ENCODE assay signal across 11 mouse cellular contexts in genomic region chr6:66953951-66954519, GRCm38 (mm10). TPM values are rescaled to one million over a fixed set of nuclear protein-coding genes. Genes with fewer than 3 reads are reported as not detected.
A peak's percentile ranks its signal among the peaks of the same experiment; 100 is the strongest.
DNase-seq lines count a peak whose midpoint lies in the region; ATAC-seq and TF ChIP-seq lines count a peak whose summit lies in the region.
"Had no signal": no experiment of that assay in that cellular context is flagged by ENCODE, and none has a peak within 500 bp of the region (broad histone marks: within the 10 kb centered on the region; RNA-seq: fewer than 3 reads in every experiment).

No protein-coding gene starts in this region.

- no peak for TF ChIP-seq POLR2A in kidney, adult 2 months (IDR thresholded peaks at IDR 0.05; ENCODE audit: low read depth, low read length)

- DNase-seq in cerebellum, postnatal 4 days (ENCODE audit: low spot score in 2 of 2), result no peak
- DNase-seq in 416B (ENCODE audit: low read depth), result peak; percentile 91
- peak; percentile 85 for DNase-seq in kidney, adult 2 months
- DNase-seq in liver, postnatal 0 days, result peak; percentile 67
- DNase-seq in embryo, embryonic 9.5 days (ENCODE audit: extremely low spot score), result no peak
- no peak for DNase-seq in layer of hippocampus, postnatal 14 days (ENCODE audit: low spot score in 2 of 2)
- DNase-seq: cerebellum, postnatal 14 days; forebrain, postnatal 0 days had no signal

- 0 out of 2 replicates have a peak, but pooled peaks have one; percentile 49 for TF ChIP-seq EP300 in liver, postnatal 0 days (IDR thresholded peaks at IDR 0.05; ENCODE audit: low read depth)

- no peaks in the 10 kb centered on the region for H3K36me3 ChIP-seq in kidney, adult 2 months (ENCODE audit: control insufficient read depth, insufficient read depth, low read length)
- H3K36me3 ChIP-seq in liver, postnatal 0 days (replicated peaks; ENCODE audit: insufficient read depth, low read length), result no peaks in the 10 kb centered on the region
- H3K36me3 ChIP-seq: lung, embryonic 15.5 days had no signal

- H3K27ac ChIP-seq in kidney, adult 2 months (ENCODE audit: insufficient read depth, low read depth, low read length), result peak overlapping the region; percentile 68
- H3K27ac ChIP-seq in liver, postnatal 0 days (ENCODE audit: low read depth), result peak overlapping the region; percentile 60
- H3K27ac ChIP-seq: lung, embryonic 15.5 days had no signal

- peak; percentile 36; the same call in 1 of the 2 replicates for ATAC-seq in cerebellum, adult (ENCODE audit: insufficient number of reproducible peaks, low FRiP score, low TSS enrichment)
- peak; percentile 97 for ATAC-seq in liver, postnatal 0 days
- no peak for ATAC-seq in erythroblast, adult 5-6 weeks (replicated peaks; ENCODE audit: low FRiP score, poor library complexity, severe bottlenecking)
- ATAC-seq: forebrain, postnatal 0 days had no signal

- H3K9me3 ChIP-seq in liver, postnatal 0 days (ENCODE audit: low read length), result no peaks in the 10 kb centered on the region
- H3K9me3 ChIP-seq: lung, embryonic 15.5 days had no signal

- peak overlapping the region; percentile 51 for H3K4me2 ChIP-seq in liver, postnatal 0 days (ENCODE audit: low read depth, low read length)
- H3K4me2 ChIP-seq: lung, embryonic 15.5 days had no signal

- WGBS in kidney, adult 2 months, result 27% methylated on average over 11 of the region's 11 CpGs
- WGBS in liver, postnatal 0 days (ENCODE audit: insufficient replicate concordance), result 16% methylated on average over 11 of the region's 11 CpGs

- peak overlapping the region; percentile 4 for H3K4me3 ChIP-seq in kidney, adult 2 months (ENCODE audit: insufficient read depth, low read depth, low read length)
- no peak overlapping the region for H3K4me3 ChIP-seq in liver, postnatal 0 days (ENCODE audit: low read depth, low read length)
- H3K4me3 ChIP-seq: lung, embryonic 15.5 days had no signal

- no peak for TF ChIP-seq CTCF in kidney, adult 2 months (conservative IDR thresholded peaks at IDR 0.05; ENCODE audit: insufficient read depth, insufficient read length, low read depth, low read length)
- no peak for TF ChIP-seq CTCF in liver, postnatal 0 days (IDR thresholded peaks at IDR 0.05; ENCODE audit: low read depth)

- H3K27me3 ChIP-seq in kidney, adult 2 months (replicated peaks; ENCODE audit: control insufficient read depth, insufficient read depth, low read length), result no peaks in the 10 kb centered on the region
- H3K27me3 ChIP-seq in liver, postnatal 0 days (ENCODE audit: insufficient read depth, low read length), result no peaks in the 10 kb centered on the region
- H3K27me3 ChIP-seq: lung, embryonic 15.5 days had no signal

- H3K9ac ChIP-seq in liver, postnatal 0 days (replicated peaks), result no peak overlapping the region
- H3K9ac ChIP-seq: forebrain, postnatal 0 days; lung, embryonic 15.5 days had no signal

- peaks cover 17% of the 10 kb centered on the region; the same call in 1 of the 2 replicates for H3K4me1 ChIP-seq in kidney, adult 2 months (ENCODE audit: control insufficient read depth, insufficient read depth, low read length)
- peaks cover 28% of the 10 kb centered on the region for H3K4me1 ChIP-seq in liver, postnatal 0 days (ENCODE audit: insufficient read depth)

RNA-seq across cellular contexts. Expression of gene Gng12, which starts 57.8 kb away (rescaled TPM):
- 90.6 and 102 TPM in 2 replicates for polyA plus RNA-seq in kidney, adult 2 months (2012; rRNA removed)
- 39.0 and 39.4 TPM in 2 replicates for polyA plus RNA-seq in liver, postnatal 0 days (2015; fragmentation: Nextera tagmentation; extraction: Ambion mirVana)
- total RNA-seq in erythroblast, adult 5-6 weeks (2015; ENCODE audit: low replicate concordance), result 24.5 and 39.2 TPM in 2 replicates
- total RNA-seq in erythroblast, adult 5-6 weeks (2017; ENCODE audit: low replicate concordance), result 8.5 and 14.6 TPM in 2 replicates
- total RNA-seq in layer of hippocampus, postnatal 14 days (2021), result 100 to 1,000 TPM; 104 to 117 TPM

Comparison
In these comparisons a context has a peak if more than half of its experiments do, and no peak if none do; other contexts are left out.
1. DNase-seq: peak in 416B (single experiment), kidney, adult 2 months (single experiment) and liver, postnatal 0 days (single experiment); none in cerebellum, postnatal 4 days (0 of 2), embryo, embryonic 9.5 days (single experiment) and layer of hippocampus, postnatal 14 days (0 of 2).